Mouse (Mus musculus): Measurements from ENCODE around the gene Otogl. TPM values are rescaled to one million over a fixed set of nuclear protein-coding genes. Genes with fewer than 3 reads are reported as not detected.
"Not testable (repeated sequence)": the region's sequence is repeated elsewhere in the genome, so short reads cannot be mapped to it uniquely, and the experiment has no call there.

Gene Otogl
- polyA plus RNA-seq, 1 experiment: 0.05 TPM

GRCm38 (mm10) chr10:107834452-107835239 is 77.3 kb downstream of the Otogl start:
- Histone ChIP-seq H3K27ac (ENCODE audit: insufficient read depth, low read length) (no peak overlapping the region), H3K4me3 (ENCODE audit: insufficient read depth, low read length) (no peak overlapping the region), H3K4me1 (ENCODE audit: control insufficient read depth, insufficient read depth, low read length) (no peaks in the 10 kb centered on the region)
- TF ChIP-seq CTCF (IDR thresholded peaks at IDR 0.05; ENCODE audit: borderline replicate concordance, insufficient read depth, low read length): no peak
- TF ChIP-seq POLR2A (IDR thresholded peaks at IDR 0.05; ENCODE audit: low read depth, low read length): no peak

- no peak for TF ChIP-seq POLR2A (IDR thresholded peaks at IDR 0.05; ENCODE audit: low read depth, low read length)
- TF ChIP-seq CTCF (IDR thresholded peaks at IDR 0.05; ENCODE audit: borderline replicate concordance, insufficient read depth, low read length): no peak
- no peak overlapping the region for H3K27ac ChIP-seq (ENCODE audit: insufficient read depth, low read length)
- no peak overlapping the region for H3K4me3 ChIP-seq (ENCODE audit: insufficient read depth, low read length)
- no peaks in the 10 kb centered on the region for H3K4me1 ChIP-seq (ENCODE audit: control insufficient read depth, insufficient read depth, low read length)
These were observed 82.8 kb downstream of the Otogl start for GRCm38 (mm10) chr10:107829151-107829550.

- Histone ChIP-seq H3K27ac (ENCODE audit: insufficient read depth, low read length) (no peak overlapping the region), H3K4me1 (ENCODE audit: control insufficient read depth, insufficient read depth, low read length) (no peaks in the 10 kb centered on the region), H3K4me3 (ENCODE audit: insufficient read depth, low read length) (no peak overlapping the region)
- TF ChIP-seq CTCF (IDR thresholded peaks at IDR 0.05; ENCODE audit: borderline replicate concordance, insufficient read depth, low read length): no peak
- TF ChIP-seq POLR2A (IDR thresholded peaks at IDR 0.05; ENCODE audit: low read depth, low read length): no peak
These were observed 98.0 kb downstream of the Otogl start for GRCm38 (mm10) chr10:107813814-107814483.

- Histone ChIP-seq H3K27ac (ENCODE audit: insufficient read depth, low read length) (no peak overlapping the region), H3K4me3 (ENCODE audit: insufficient read depth, low read length) (no peak overlapping the region), H3K4me1 (ENCODE audit: control insufficient read depth, insufficient read depth, low read length) (no peaks in the 10 kb centered on the region)
- TF ChIP-seq CTCF (IDR thresholded peaks at IDR 0.05; ENCODE audit: borderline replicate concordance, insufficient read depth, low read length) (no peak), POLR2A (IDR thresholded peaks at IDR 0.05; ENCODE audit: low read depth, low read length) (no peak)
These were observed 101.1 kb downstream of the Otogl start for GRCm38 (mm10) chr10:107810649-107811398.

- no peaks in the 10 kb centered on the region for H3K4me1 ChIP-seq (ENCODE audit: control insufficient read depth, insufficient read depth, low read length)
- no peak overlapping the region for H3K27ac ChIP-seq (ENCODE audit: insufficient read depth, low read length)
- no peak overlapping the region for H3K4me3 ChIP-seq (ENCODE audit: insufficient read depth, low read length)
- no peak for TF ChIP-seq CTCF (IDR thresholded peaks at IDR 0.05; ENCODE audit: borderline replicate concordance, insufficient read depth, low read length)
These were observed 106.7 kb downstream of the Otogl start for GRCm38 (mm10) chr10:107805203-107805602.

- H3K4me3 ChIP-seq (ENCODE audit: insufficient read depth, low read length); H3K4me1 ChIP-seq (ENCODE audit: control insufficient read depth, insufficient read depth, low read length); H3K27ac ChIP-seq (ENCODE audit: insufficient read depth, low read length): not testable (repeated sequence)
These were observed 107.6 kb downstream of the Otogl start for GRCm38 (mm10) chr10:107804285-107804684.

GRCm38 (mm10) chr10:107799671-107800353 is 112.1 kb downstream of the Otogl start:
- Histone ChIP-seq H3K4me3 (ENCODE audit: insufficient read depth, low read length) (no peak overlapping the region), H3K4me1 (ENCODE audit: control insufficient read depth, insufficient read depth, low read length) (no peaks in the 10 kb centered on the region), H3K27ac (ENCODE audit: insufficient read depth, low read length) (peak overlapping the region; percentile 28; the same call in 1 of the 2 replicates)
- TF ChIP-seq POLR2A (IDR thresholded peaks at IDR 0.05; ENCODE audit: low read depth, low read length) (no peak), CTCF (IDR thresholded peaks at IDR 0.05; ENCODE audit: borderline replicate concordance, insufficient read depth, low read length) (peak; percentile 84; the same call in 1 of the 2 replicates)

- Histone ChIP-seq H3K27ac (ENCODE audit: insufficient read depth, low read length) (no peak overlapping the region), H3K4me1 (ENCODE audit: control insufficient read depth, insufficient read depth, low read length) (no peaks in the 10 kb centered on the region), H3K4me3 (ENCODE audit: insufficient read depth, low read length) (no peak overlapping the region)
- TF ChIP-seq POLR2A (IDR thresholded peaks at IDR 0.05; ENCODE audit: low read depth, low read length) (no peak), CTCF (IDR thresholded peaks at IDR 0.05; ENCODE audit: borderline replicate concordance, insufficient read depth, low read length) (no peak)
These were observed 116.8 kb downstream of the Otogl start for GRCm38 (mm10) chr10:107794812-107795756.

GRCm38 (mm10) chr10:107792491-107792890 is 119.4 kb downstream of the Otogl start:
- no peak overlapping the region for H3K4me3 ChIP-seq (ENCODE audit: insufficient read depth, low read length)
- H3K4me1 ChIP-seq (ENCODE audit: control insufficient read depth, insufficient read depth, low read length): no peaks in the 10 kb centered on the region
- TF ChIP-seq CTCF (IDR thresholded peaks at IDR 0.05; ENCODE audit: borderline replicate concordance, insufficient read depth, low read length): no peak
- TF ChIP-seq POLR2A (IDR thresholded peaks at IDR 0.05; ENCODE audit: low read depth, low read length): no peak
- H3K27ac ChIP-seq (ENCODE audit: insufficient read depth, low read length): no peak overlapping the region
